Mouse (Mus musculus): ENCODE data around the gene Rad51b.

The Rad51b gene

GRCm38 (mm10) chr12:79804776-79805524 is 507.9 kb downstream of the Rad51b start:
- no peak for DNase-seq (ENCODE audit: low read depth)

DNA sequence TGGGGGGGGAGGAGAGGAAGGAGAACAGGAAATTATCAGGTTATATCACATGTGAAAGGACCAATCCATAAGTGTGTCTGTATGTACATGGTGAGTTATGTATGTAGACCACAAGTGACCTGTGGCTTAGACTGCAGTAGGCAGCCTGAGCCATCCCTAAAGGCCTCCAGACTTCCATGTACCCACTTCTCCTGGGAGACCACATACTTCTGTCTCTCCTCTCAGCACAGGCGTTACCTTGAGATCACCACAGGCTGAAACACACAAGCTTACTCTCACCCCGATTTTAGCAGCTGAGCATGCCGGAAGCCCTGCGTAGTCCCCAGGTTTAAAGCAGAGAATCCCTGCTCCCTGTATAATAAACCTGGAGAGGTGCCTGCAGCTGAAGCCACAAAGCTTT is 509.9 kb downstream of the Rad51b start:
- no peak for DNase-seq (ENCODE audit: low read depth)

GRCm38 (mm10) chr12:79807410-79807847 is 510.3 kb downstream of the Rad51b start:
- DNase-seq (ENCODE audit: low read depth): no peak

GRCm38 (mm10) chr12:79807938-79808401 is 510.9 kb downstream of the Rad51b start:
- DNase-seq (ENCODE audit: low read depth): no peak

GRCm38 (mm10) chr12:79808426-79809398 is 511.6 kb downstream of the Rad51b start:
- DNase-seq (ENCODE audit: low read depth): no peak

DNA sequence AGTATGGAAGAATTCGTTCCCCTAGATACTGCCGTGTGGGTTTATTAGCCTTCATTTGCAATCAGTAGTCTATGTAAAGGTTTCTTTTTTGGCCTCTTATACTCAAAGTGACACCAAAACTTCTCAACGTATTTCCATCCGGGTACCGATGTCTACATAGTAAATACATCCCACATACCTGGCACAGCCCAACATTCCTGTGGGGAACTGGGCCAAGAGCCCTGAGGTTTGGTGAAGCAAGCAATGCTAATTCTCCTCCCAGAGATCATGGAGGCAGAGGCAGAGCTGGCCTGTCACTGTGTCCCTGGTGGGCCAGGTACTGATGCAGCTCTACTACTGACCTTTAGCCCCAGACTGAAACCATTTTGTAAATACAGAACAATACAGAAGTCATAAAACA is 512.4 kb downstream of the Rad51b start:
- no peak for DNase-seq (ENCODE audit: low read depth)

GRCm38 (mm10) chr12:79812422-79812821 is 515.3 kb downstream of the Rad51b start:
- no peak for DNase-seq (ENCODE audit: low read depth)

DNA sequence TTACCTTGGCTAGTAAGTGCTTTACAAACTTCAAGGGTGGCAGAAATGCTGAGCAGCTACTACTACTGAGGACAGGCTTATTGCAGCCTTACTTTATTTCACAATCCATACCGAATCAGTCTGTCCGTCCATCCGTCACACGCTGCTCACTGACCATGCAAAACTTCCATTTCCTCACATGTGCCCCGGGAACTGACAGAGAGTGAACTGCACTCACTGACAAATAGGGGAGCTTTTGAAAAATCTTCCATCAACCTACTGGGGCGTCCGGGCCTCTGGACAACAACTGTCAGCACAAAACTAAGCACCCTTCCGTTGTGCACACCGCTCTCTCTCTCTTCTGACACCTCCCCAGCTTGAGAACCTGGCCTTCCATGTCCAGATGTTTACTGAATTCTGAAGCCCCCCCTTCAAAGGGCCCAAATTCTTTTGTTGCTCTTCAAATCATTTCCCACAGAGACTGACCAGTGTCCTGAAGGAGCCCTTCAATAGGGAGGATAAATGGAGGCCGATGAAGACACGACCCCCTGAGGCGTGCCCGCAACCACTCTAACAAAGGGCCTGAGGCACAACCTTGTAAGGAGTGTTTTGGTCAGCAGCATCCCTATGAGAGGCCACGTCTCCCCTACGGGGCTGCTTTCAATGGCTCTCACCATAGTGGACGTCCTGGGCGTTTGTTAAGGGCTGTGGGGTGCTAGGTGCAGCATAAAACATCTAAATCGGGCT is 515.9 kb downstream of the Rad51b start:
- no peak for DNase-seq (ENCODE audit: low read depth)

DNA sequence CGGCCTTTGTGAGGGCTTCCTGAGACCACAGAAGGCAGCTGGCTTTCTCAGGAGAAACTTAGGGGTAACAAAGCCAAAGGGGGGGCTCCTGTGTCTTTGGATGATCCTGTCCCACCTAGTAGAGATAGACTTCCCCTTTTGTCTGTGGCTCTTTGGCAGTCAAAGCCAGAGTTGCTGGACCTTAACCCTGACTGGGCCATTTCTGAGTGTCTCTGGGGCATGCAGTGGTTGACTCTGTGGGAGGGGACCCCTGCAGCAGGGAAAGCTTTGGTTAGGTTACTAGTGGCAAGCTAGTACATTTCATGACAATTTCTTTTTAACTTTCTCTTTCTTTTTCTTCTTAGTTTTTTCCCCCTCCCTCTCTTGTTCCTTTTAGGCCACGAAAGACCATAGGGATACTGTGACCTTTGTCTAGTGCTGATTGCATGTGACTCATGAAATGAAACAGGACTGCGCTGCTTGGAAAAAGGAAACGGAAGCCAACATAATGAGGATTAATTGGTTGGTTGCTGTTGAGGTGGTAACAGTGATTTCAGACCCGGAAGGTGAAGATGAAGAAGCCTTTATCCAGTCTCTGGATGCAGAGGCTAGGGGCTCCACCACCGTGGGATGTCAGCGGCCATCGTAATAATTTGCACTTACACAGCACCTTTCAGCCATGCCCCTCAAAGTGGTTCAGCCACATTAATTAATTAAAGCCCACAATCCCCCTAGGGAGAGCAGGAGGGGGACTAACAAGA is 516.7 kb downstream of the Rad51b start:
- no peak for DNase-seq (ENCODE audit: low read depth)

- DNase-seq (ENCODE audit: low read depth): no peak
Measured at GRCm38 (mm10) chr12:79814312-79815091, 517.4 kb downstream of the Rad51b start.

- DNase-seq (ENCODE audit: low read depth): no peak
Measured at GRCm38 (mm10) chr12:79816241-79816640, 519.2 kb downstream of the Rad51b start.

- DNase-seq (ENCODE audit: low read depth): no peak
Measured at GRCm38 (mm10) chr12:79820228-79820958, 523.3 kb downstream of the Rad51b start.

GRCm38 (mm10) chr12:79821901-79822300 is 524.8 kb downstream of the Rad51b start:
- DNase-seq (ENCODE audit: low read depth): no peak

DNA sequence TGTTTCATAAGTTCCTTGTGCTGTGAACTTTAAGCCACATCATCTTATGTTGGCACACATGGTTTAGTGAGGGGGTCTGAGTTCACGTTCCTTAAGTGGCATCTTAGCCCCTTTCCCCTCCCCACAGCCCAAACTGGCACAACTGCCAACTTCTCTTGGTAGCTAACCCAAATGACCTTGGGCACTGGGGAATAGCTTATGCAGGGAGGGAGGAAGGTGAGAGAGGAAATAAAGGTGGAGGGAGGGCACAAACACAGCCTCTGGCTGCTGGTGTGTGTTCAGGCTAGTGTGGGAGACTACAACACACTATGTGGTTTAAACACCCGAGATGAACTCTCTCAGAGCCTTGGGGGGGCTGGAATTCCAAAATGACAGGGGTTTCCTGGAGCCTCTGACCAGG is 525.3 kb downstream of the Rad51b start:
- DNase-seq (ENCODE audit: low read depth): no peak

DNA sequence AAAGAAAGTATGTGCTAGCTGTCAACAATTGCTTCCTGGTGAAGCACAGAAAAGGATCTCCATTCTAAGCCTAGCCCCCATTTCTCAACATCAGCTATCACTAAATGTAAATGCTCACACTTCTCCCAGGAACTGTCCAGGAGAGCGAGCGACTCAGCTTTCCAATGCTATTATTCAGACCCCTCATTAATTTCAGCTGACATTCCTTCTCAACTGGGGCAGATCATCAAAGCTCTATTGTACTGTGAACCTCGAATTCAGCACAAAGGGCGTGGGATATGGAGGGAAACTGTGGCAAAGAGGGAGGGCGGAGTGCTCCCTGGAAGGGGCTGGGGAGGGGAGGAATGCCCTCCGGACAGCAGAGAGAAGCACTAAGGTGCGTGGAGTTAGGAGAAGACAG is 528.8 kb downstream of the Rad51b start:
- no peak for DNase-seq (ENCODE audit: low read depth)

DNA sequence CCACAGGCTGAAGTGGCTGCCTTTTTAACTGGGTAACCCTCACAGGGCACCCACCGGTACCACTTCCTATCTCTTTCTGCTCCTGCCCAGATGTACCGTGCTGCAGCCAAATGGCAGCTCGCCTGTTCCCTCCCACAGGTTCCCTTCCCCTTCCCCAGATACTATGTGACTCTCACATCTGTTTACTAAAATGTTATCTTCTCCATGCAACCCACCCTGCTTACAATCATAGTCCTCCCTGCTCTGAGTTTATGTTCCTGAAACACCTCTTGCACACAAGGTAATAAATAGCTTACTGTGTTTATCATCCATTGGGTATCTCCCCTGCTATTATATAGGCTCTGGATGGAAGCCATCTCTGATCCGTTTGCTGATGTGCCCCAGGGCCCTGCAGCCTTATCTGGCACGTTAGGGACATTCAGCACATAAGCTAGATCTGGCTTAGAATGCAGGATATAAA is 530.2 kb downstream of the Rad51b start:
- no peak for DNase-seq (ENCODE audit: low read depth)

- no peak for DNase-seq (ENCODE audit: low read depth)
Measured at GRCm38 (mm10) chr12:79827735-79828134, 530.7 kb downstream of the Rad51b start.

DNA sequence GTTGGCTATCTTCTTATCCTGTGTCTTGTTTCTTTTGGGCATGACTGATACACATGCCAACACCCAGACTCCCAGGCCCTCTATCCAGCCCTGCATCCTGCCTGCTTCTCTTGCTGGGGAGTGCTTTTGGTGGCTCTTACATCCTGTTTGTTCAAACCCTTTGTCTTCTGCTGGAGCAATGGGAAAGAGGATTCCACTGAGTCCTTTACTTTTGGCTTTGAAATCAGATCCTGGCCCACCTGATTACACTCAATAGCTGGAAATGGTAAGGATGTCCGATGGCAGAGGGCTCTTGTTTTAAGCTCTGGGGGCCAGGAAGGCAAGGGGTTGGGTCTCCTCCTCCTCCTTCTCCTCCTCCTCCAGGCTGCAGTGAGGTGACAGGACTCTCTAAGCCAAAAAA is 533.6 kb downstream of the Rad51b start:
- DNase-seq (ENCODE audit: low read depth): no peak

DNA sequence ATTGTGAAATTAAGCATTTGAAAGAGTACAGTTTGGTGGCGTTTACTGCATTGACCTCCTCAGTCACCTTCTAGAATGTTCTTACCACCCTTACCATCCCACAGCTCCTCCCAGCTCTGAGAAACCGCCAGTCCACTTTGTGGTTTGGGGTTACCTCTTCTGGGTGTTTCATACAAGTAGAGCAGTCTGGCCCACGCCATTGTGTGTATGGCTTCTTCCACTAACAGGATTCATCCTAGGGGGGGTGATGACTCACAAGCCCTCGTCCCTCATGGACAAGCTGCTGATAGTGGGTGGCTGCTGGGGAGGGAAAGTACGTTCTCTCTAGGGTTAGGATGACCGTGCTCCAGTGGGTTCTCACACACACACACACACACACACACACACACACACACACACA is 535.5 kb downstream of the Rad51b start:
- DNase-seq (ENCODE audit: low read depth): no peak

- no peak for DNase-seq (ENCODE audit: low read depth)
Measured at GRCm38 (mm10) chr12:79835521-79835920, 538.4 kb downstream of the Rad51b start.

Measured in c-Kit-positive CD71-negative TER-119-negative erythroid progenitor cells, embryonic 14.5 days (primary cell).